Mouse (Mus musculus) ovary, postnatal 10 days (tissue): Measurements from ENCODE around the gene Lrrc4b.

Source experiments
- DNase-seq: peaks from one replicate; pipeline ENCODE4 v3.0.0; 2022; ENCODE audit warnings: low spot score

Lrrc4b gene

GRCm38 (mm10) chr7:44428968-44429521 is at the start of gene Lrrc4b:
Gene Lrrc4b (plus strand): TSS chr7:44429018.
- DNase-seq: no peak

- DNase-seq: no peak
Measured at GRCm38 (mm10) chr7:44382541-44382940, 46.3 kb upstream of the Lrrc4b start.

- peak; percentile 24 for DNase-seq
Measured at GRCm38 (mm10) chr7:44383980-44384715, 44.7 kb upstream of the Lrrc4b start, which contains the start of gene Syt3. Gene Syt3 (plus strand): TSS chr7:44384102.

GRCm38 (mm10) chr7:44384716-44385059 is 44.1 kb upstream of the Lrrc4b start:
- no peak for DNase-seq

GRCm38 (mm10) chr7:44385720-44386119 is 43.1 kb upstream of the Lrrc4b start, which contains the start of gene 1700008O03Rik:
Gene 1700008O03Rik (minus strand): TSS chr7:44385820.
- DNase-seq: no peak

- no peak for DNase-seq
Measured at GRCm38 (mm10) chr7:44391831-44392230, 37.0 kb upstream of the Lrrc4b start.

- no peak for DNase-seq
Measured at GRCm38 (mm10) chr7:44392341-44392740, 36.5 kb upstream of the Lrrc4b start.

GRCm38 (mm10) chr7:44393284-44393683 is 35.5 kb upstream of the Lrrc4b start:
- no peak for DNase-seq

GRCm38 (mm10) chr7:44398570-44398969 is 30.2 kb upstream of the Lrrc4b start:
- no peak for DNase-seq

- no peak for DNase-seq
Measured at GRCm38 (mm10) chr7:44401673-44402072, 27.1 kb upstream of the Lrrc4b start.

- DNase-seq: peak; percentile 54
Measured at GRCm38 (mm10) chr7:44405346-44406014, 23.3 kb upstream of the Lrrc4b start.

- DNase-seq: no peak
Measured at GRCm38 (mm10) chr7:44406015-44406355, 22.8 kb upstream of the Lrrc4b start.

- no peak for DNase-seq
Measured at GRCm38 (mm10) chr7:44411144-44411543, 17.7 kb upstream of the Lrrc4b start.

GRCm38 (mm10) chr7:44413307-44413706 is 15.5 kb upstream of the Lrrc4b start:
- no peak for DNase-seq

- DNase-seq: no peak
Measured at GRCm38 (mm10) chr7:44427666-44428065, 1.2 kb upstream of the Lrrc4b start.

GRCm38 (mm10) chr7:44428171-44428950 is 457 bp upstream of the Lrrc4b start:
- no peak for DNase-seq

GRCm38 (mm10) chr7:44429534-44430488 is 993 bp downstream of the Lrrc4b start:
- DNase-seq: no peak

GRCm38 (mm10) chr7:44432550-44432949 is 3.7 kb downstream of the Lrrc4b start:
- DNase-seq: no peak

GRCm38 (mm10) chr7:44433371-44433770 is 4.6 kb downstream of the Lrrc4b start:
- no peak for DNase-seq

- no peak for DNase-seq
Measured at GRCm38 (mm10) chr7:44434089-44434488, 5.3 kb downstream of the Lrrc4b start.

- no peak for DNase-seq
Measured at GRCm38 (mm10) chr7:44435796-44436195, 7.0 kb downstream of the Lrrc4b start.
